Mouse (Mus musculus): ENCODE measurements around the gene Vil1.

DNA sequence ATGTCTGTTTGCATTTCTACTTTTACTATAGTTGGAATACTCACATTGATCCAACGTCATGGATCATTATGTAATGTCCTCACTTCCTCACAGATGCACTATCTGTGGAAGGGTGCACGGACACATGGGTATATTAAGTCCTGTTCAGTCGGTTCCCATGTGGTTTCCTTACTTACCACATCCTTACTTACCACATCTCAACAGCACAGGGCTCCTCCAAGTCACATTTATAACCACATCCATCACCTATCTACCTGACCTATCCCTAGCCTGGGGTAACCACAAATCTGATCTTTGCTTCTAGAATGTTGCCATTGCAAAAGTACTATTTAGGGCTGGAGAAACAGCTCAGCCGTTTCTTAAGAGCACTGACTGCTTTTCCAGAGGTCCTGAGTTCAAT lies 35.8 kb upstream of the Vil1 start:
- TF ChIP-seq CTCF (IDR thresholded peaks at IDR 0.05; ENCODE audit: low read depth) = no peak
- TF ChIP-seq EP300 (IDR thresholded peaks at IDR 0.05; ENCODE audit: low read depth) = no peak

All from liver, postnatal 0 days (tissue).